Mouse (Mus musculus) lung, embryonic 14.5 days (tissue): ENCODE results near the gene Cdk5r1. TPM values are rescaled to one million over a fixed set of nuclear protein-coding genes. Genes with fewer than 3 reads are reported as not detected.

Experiments
- ATAC-seq: fragments of 200-750 bp; cut with Nextera tagmentation; 2 replicates; pipeline ENCODE4 v1.8.0; 2017; ENCODE audit warnings: mild to moderate bottlenecking, moderate TSS enrichment, moderate library complexity; ENCODE audit not compliant: insufficient read depth
- DNase-seq: peaks from one replicate; pipeline ENCODE4 v3.0.0-alpha.2; 2015
- H3K27ac ChIP-seq: fragments of 300-500 bp; sonication (generic); 2 replicates; pipeline ENCODE4 v1.5.1; 2014; ENCODE audit warnings: low read depth, mild to moderate bottlenecking, moderate library complexity
- H3K27me3 ChIP-seq: fragments of 300-500 bp; sonication (generic); 2 replicates; pipeline ENCODE4 v1.6.1; 2014; ENCODE audit warnings: low read length, control low read depth; ENCODE audit not compliant: insufficient read depth
- H3K36me3 ChIP-seq: fragments of 300-500 bp; sonication (generic); 2 replicates; pipeline ENCODE4 v1.6.1; 2014; ENCODE audit warnings: control low read depth; ENCODE audit not compliant: insufficient read depth
- H3K4me1 ChIP-seq: fragments of 300-500 bp; sonication (generic); 2 replicates; pipeline ENCODE4 v1.6.1; 2014; ENCODE audit warnings: antibody characterized with exemption, control low read depth; ENCODE audit not compliant: insufficient read depth
- H3K4me2 ChIP-seq: fragments of 300-500 bp; sonication (generic); 2 replicates; pipeline ENCODE4 v1.6.1; 2014; ENCODE audit warnings: mild to moderate bottlenecking
- H3K4me3 ChIP-seq: fragments of 300-500 bp; sonication (generic); 2 replicates; pipeline ENCODE4 v1.5.1; 2014; ENCODE audit warnings: low read depth, low read length
- H3K9ac ChIP-seq: fragments of 300-500 bp; sonication (generic); 2 replicates; pipeline ENCODE4 v1.6.1; 2014
- H3K9me3 ChIP-seq: fragments of 300-500 bp; sonication (generic); 2 replicates; pipeline ENCODE4 v1.6.1; 2016; ENCODE audit warnings: low read depth, low read length, control low read depth
- CTCF ChIP-seq: IDR thresholded peaks from 2 replicates; pipeline ENCODE4 v1.5.1; 2016; ENCODE audit warnings: antibody characterized with exemption, low read depth
- WGBS: fragments of 180-500 bp; shearing (Covaris S2); extraction: QIAGEN DNeasy Blood & Tissue Kit; methylation state at CpG from one replicate; pipeline ENCODE4 v1.1.7; 2014; 5-methylcytosine and 5-hydroxymethylcytosine counted together
- polyA plus RNA-seq: library from polyadenylated mRNA; unstranded; fragments of >200 nt; fragmentation: Nextera tagmentation; extraction: Ambion mirVana; gene quantifications from 2 replicates; pipeline ENCODE4 v1.2.1, GENCODE M21; 2014

The Cdk5r1 gene
- polyA plus RNA-seq, 1 experiment from 2014 or later, result 0.96 TPM

DNA sequence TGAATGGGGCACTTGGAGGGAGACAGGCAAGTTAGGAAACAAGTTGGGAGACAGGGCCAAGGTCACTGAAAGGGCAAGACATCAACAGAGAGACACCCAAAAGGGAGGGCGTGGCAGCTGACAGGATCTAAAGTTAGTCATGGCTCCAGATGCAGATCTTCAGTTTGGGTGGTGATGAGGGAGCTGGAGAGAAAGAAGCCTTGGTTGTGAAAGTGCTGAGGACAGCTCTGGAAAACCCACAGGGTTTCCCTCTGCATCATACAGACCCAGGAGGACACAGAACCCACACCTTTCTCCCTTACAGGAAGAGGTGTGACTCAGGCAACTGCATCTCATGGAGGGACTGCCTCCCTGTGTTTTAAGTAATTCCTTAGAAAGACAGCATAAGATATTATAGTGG, 19.8 kb downstream of the Cdk5r1 start:
- no peaks in the 10 kb centered on the region for H3K9me3 ChIP-seq
- H3K36me3 ChIP-seq, result no peaks in the 10 kb centered on the region
- TF ChIP-seq CTCF, result no peak
- 69% methylated on average over 1 of the region's 1 CpGs for WGBS
- no peak overlapping the region for H3K4me3 ChIP-seq
- ATAC-seq (no peak), DNase-seq (no peak)
- no peak overlapping the region for H3K9ac ChIP-seq
- H3K4me1 ChIP-seq, result 0 out of 2 replicates have a peak, but pooled peaks cover 6% of the 10 kb centered on the region
- H3K4me2 ChIP-seq, result no peak overlapping the region
- H3K27ac ChIP-seq, result no peak overlapping the region
- no peaks in the 10 kb centered on the region for H3K27me3 ChIP-seq

- TF ChIP-seq CTCF, result no peak
- H3K27ac ChIP-seq, result no peak overlapping the region
- no peak overlapping the region for H3K4me3 ChIP-seq
- no peak overlapping the region for H3K4me2 ChIP-seq
- DNase-seq (no peak), ATAC-seq (no peak)
- no peaks in the 10 kb centered on the region for H3K27me3 ChIP-seq
- no peaks in the 10 kb centered on the region for H3K36me3 ChIP-seq
- WGBS, result 79% methylated on average over 10 of the region's 10 CpGs
- H3K9ac ChIP-seq, result no peak overlapping the region
- H3K9me3 ChIP-seq, result no peaks in the 10 kb centered on the region
- H3K4me1 ChIP-seq, result 0 out of 2 replicates have a peak, but pooled peaks cover 6% of the 10 kb centered on the region
Measured at GRCm38 (mm10) chr11:80497225-80497919, 20.5 kb downstream of the Cdk5r1 start.

DNA sequence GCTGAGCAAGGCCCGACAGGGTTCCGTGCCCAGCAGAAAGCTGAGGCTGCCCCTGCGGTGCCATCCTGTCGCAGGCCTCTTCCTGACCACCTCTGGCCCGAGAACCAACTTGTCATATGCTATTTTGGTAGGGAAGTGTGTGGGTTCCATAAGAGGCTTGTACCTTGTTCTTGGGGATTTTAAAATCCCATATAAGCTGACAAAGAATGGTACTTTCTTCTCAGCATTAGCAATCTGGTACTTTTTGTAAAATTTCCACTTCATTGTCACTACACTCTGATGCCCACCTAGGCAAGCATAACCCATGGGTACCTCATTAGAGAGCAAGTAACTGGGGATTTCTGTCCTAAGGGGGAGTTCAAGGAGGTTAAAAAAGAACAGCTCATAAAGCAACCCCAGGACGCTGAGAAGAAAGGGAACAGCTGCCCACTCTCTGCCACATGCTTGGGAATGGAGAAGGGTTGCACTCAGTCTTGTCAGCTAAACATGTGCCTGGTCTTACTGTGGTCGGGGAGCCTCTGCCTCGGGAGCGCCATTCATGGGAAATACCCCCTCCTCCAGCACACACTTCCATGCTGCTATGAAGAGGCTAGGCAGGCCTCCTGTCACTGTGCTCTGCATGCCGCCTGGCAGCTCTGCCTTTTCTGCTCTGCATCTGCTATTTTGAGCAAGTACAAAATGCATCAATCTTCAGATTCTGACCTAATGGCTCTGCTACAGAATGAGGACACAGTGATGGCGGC, 21.7 kb downstream of the Cdk5r1 start:
- Histone ChIP-seq H3K4me1 (0 out of 2 replicates have a peak, but pooled peaks cover 6% of the 10 kb centered on the region), H3K27ac (no peak overlapping the region), H3K9me3 (no peaks in the 10 kb centered on the region), H3K27me3 (no peaks in the 10 kb centered on the region), H3K36me3 (no peaks in the 10 kb centered on the region), H3K4me2 (no peak overlapping the region), H3K9ac (no peak overlapping the region), H3K4me3 (no peak overlapping the region)
- no peak for TF ChIP-seq CTCF
- 56% methylated on average over 11 of the region's 11 CpGs for WGBS
- DNase-seq (no peak), ATAC-seq (no peak)

- TF ChIP-seq CTCF, result no peak
- H3K9ac ChIP-seq, result no peak overlapping the region
- 73% methylated on average over 4 of the region's 4 CpGs for WGBS
- no peak overlapping the region for H3K27ac ChIP-seq
- DNase-seq (no peak), ATAC-seq (no peak)
- H3K9me3 ChIP-seq, result no peaks in the 10 kb centered on the region
- H3K27me3 ChIP-seq, result no peaks in the 10 kb centered on the region
- H3K4me2 ChIP-seq, result no peak overlapping the region
- no peak overlapping the region for H3K4me3 ChIP-seq
- no peaks in the 10 kb centered on the region for H3K36me3 ChIP-seq
- 0 out of 2 replicates have a peak, but pooled peaks cover 13% of the 10 kb centered on the region for H3K4me1 ChIP-seq
Measured at GRCm38 (mm10) chr11:80499550-80499952, 22.7 kb downstream of the Cdk5r1 start.

DNA sequence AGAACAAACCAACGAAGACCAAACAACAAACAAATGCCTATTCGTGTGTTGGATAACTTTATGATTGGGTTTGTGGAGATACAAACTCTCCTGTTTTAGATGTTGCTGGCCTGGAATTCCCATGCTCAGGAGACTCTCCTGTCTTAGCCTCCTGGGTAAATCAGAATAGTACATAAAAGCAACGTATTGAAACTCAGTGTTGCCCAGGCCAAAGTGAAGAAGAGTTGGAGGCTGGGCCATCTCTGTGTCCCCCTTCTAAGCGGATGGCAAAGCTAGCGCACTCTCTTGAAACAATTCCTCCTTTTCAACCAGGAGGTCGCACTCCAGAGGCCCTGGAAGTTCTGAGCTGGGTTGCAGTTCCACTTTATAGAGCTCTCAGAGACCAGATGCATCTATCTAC, 26.5 kb downstream of the Cdk5r1 start:
- no peak for DNase-seq

GRCm38 (mm10) chr11:80503726-80504452, 27.1 kb downstream of the Cdk5r1 start:
- no peak overlapping the region for H3K4me2 ChIP-seq

More for the DNA sequence above, 26.5 kb downstream of the Cdk5r1 start:
- ATAC-seq, result no peak
- Histone ChIP-seq H3K27ac (no peak overlapping the region), H3K36me3 (no peaks in the 10 kb centered on the region), H3K9ac (no peak overlapping the region), H3K4me2 (no peak overlapping the region), H3K4me1 (0 out of 2 replicates have a peak, but pooled peaks cover 15% of the 10 kb centered on the region), H3K4me3 (no peak overlapping the region), H3K27me3 (no peaks in the 10 kb centered on the region), H3K9me3 (no peaks in the 10 kb centered on the region)
- TF ChIP-seq CTCF, result no peak
- 82% methylated on average over 6 of the region's 6 CpGs for WGBS

More at GRCm38 (mm10) chr11:80503726-80504452, 27.1 kb downstream of the Cdk5r1 start:
- 40% methylated on average over 13 of the region's 13 CpGs for WGBS
- H3K27ac ChIP-seq, result no peak overlapping the region
- peak; percentile 71 for DNase-seq
- no peak for TF ChIP-seq CTCF
- no peak overlapping the region for H3K4me3 ChIP-seq
- no peaks in the 10 kb centered on the region for H3K9me3 ChIP-seq
- no peaks in the 10 kb centered on the region for H3K36me3 ChIP-seq
- H3K9ac ChIP-seq, result no peak overlapping the region
- no peaks in the 10 kb centered on the region for H3K27me3 ChIP-seq
- ATAC-seq, result peak; percentile 60
- 0 out of 2 replicates have a peak, but pooled peaks cover 19% of the 10 kb centered on the region for H3K4me1 ChIP-seq
